Mouse (Mus musculus) Muller cell, postnatal 12 days (primary cell): Measurements from ENCODE around the gene Olfr749.
"Not testable (repeated sequence)": the region's sequence is repeated elsewhere in the genome, so short reads cannot be mapped to it uniquely, and the experiment has no call there.

Experiments
- DNase-seq: peaks from one replicate; pipeline ENCODE4 v3.0.0-alpha.2; 2015; ENCODE audit errors: inconsistent ontology term

Olfr749 gene

DNA sequence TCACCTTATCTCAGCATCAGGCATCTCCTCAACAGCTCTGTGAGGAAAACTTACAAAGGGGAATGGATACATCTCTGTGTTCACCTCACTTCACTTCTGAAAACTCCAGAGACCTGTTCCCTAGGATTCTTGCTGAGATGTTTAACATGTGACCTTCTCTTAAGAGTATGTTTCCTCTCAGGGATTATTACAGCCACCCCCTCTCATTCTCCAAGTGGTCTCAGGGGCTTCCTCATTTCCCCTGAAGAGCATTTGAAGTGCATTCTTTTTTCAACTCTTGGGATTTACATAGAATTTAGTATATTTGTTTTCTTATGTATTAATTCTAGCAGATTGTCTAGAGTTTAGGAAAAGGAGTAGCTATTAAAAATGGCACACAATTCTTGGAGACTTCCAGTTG lies at the start of gene Olfr749:
Gene Olfr749, minus strand, starts transcription at position 101 of the 400 bp plus-strand sequence.
- no peak for DNase-seq

DNA sequence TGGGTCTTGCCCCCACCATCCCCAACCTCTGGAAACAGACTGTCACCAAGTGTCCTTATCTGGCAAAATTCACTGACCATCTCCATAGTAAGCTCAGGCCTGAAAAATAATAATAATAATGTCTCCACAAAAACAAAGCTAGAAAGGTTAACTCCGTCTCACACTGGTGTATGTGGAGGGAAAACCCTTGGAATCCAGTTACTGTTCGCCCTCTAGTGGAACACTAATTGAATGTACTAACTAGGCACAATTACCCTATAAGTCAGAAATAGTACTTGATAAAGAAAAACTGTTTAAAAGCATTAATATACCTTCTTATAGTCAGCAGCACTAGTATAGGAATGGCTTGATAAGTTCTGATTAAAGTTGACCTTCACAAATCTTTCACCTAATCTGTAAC lies 43.3 kb upstream of the Olfr749 start:
- no peak for DNase-seq

DNA sequence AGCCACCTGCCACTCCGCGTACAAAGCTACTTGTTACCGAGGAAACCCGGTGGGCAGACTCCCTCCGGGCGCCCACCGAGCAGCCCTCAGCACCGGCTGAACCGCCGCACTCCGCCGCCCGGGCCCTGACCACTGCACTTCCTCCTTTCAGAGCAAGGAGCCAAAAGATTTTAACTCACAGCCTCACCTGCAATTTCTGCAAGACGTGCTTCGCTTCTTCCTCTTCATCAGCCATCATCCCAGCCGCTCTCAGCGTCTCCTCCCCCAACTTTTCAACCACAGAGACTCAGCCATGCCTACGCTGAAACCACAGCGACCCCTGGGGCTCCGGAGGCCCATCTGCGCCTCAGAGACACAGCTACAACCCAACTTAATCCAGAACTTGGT lies 40.4 kb upstream of the Olfr749 start, which contains the start of gene Ttc5:
Gene Ttc5, minus strand, starts transcription at position 269 of the 387 bp plus-strand sequence.
- DNase-seq, result peak; percentile 95

DNA sequence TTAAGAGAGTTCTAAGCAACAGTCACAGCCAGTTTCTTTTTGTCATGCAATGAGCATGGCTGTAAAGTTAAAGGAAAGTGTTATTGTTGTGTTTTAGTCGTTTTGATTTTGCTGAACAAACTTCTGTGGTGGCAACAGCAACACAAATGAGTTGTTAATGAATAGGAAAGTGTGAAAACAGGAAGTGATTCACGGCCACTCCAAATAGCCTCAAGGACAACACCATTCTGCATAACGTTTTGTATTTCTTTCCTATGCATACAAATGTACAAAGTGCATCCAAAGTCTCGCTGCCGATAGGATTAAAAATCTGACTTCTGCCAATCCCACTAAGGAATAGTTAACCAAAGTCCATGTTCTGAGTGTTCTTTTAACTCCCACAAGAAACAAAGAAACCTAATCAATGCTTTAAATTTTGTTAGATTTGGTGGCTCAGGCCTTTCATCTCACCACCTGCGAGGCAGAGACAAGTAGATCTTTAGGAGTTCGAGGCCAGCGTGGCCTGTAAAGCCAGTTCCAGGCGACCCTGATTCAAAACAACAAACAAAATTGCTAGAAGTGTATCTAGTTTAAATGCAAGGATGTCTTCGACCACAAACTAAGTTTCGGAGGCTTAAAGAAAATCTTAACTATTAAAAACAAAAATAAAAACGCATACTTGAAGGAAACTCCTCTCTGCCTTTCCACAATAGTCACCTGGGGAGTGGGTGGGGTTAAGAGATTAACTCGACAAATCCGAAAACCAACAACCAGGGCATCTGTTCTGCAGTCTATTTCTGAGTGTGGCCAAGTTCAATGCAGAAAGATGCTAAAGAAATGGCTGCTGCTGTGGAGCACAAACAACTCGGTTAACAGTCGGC lies 39.7 kb upstream of the Olfr749 start:
- DNase-seq, result no peak

DNA sequence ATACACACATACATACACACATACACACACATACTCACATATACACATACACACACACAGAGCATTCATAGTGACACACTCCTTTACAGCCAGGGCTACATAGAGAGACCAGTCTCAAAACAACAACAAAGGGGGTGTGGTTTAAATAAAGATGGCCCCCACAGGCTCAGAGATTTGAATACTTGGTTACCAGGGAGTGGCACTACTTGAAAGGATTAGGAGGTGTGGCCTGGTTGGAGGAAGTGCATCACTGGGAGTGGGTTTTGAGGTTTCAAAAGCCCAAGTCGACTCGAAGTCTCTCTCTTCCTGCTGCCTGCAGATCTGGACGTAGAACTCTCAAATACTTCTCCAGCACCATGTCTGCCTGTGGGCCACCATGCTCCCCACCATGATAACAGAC lies 37.3 kb upstream of the Olfr749 start:
- DNase-seq, result no peak

DNA sequence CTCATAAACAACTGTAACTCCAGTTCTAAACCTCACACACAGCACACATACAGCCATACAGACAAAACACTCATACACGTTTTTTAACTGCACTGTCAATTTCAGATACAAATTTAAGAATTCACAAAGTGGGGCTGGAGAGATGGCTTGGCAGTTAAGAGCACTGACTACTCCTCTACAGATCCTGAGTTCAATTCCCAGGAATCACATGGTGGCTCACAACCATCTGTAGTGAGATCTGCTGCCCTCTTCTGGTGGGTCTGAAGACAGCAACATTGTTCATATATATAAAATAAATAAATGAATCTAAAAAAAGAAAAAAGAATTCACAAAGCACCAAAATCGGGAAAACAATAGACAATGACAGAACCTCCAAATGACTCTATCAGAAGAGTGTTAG lies 26.4 kb upstream of the Olfr749 start:
- no peak for DNase-seq

DNA sequence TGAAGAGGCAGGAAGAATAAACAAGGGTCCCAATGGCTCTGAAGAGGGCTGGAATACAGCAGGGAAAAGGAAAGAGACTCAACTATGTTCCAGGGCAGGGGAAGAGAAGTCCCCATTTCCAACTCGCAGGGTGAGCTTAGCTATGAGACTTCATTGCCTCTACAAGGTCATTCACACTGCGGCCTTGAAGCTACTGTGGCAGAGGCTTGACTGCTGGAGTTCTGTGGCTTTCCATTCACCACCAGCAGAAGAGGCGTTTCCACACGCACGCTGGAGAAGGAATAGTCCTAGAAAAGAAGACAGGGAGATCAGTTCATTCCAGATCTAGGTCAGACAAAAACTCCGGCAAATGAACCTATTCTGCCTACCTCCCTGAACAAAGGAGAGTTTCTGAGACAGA lies 20.8 kb upstream of the Olfr749 start:
- no peak for DNase-seq

DNA sequence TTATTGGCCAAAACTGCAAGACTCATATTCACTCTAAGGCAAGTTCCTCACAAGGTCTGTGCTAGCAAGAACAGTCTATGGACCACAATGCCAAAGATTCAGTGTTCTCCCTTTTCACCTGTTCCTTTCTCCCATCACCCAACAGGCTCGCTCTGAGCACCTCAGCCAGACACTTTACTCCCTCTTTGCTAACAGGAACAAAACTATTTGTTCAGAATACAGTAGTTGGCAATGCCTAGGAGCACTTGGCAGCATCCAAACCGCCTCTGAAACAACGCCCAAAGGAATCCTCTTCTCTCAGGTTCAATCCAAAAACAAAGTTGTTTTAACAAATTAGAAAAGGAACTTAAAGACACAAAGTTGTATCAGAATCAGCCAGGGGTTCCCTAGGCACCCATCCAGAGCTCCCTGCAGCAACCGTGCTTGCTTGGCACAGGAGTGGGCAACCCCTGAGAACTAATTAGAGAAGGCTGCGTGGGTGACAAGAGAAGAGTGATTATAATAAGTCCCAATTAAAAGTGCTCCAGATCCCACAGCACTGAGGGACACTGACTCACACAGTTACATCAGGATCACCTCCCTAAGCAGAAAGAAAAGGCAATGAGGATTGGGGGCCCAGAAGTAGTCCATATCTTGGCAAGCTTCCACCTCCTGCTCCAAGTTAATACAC lies 13.7 kb upstream of the Olfr749 start:
- DNase-seq, result peak; percentile 85

DNA sequence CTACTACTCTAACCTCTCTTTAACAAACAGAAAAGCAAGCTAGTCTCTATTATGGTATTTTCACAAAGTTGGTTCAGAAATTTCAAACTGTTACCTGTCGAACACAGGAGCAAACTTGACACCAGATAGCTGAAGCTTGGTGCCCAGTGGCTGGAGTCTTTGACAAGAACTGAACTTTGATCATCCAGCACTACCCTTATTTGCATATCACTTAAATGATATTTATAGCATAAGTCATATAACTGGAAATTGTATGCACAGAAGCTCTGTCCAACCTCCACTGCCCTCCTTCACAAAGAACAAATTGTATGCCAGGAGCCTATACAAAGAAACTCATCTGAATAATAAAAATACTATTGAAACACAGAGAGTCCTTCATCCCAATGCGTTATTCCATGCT lies 3.3 kb downstream of the Olfr749 start:
- no peak for DNase-seq

DNA sequence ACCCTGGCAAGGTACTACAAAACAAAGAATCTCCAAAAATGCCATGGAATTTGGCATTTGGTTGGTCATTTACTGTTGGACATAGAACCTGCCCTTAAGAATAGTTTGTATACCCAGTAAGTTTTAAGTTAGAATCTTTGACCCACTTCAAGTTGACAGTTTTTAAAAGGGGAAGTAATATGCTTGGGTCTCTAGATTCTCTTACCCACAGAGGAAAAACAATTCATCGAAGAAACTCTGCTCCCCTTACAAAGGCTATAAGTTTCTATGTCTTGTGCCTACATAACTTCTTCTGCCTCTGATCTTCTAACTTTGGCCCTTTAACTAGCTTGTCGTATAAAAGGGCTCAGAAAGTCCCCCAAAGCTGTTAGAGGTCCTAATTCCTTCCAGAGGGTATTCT lies 4.6 kb downstream of the Olfr749 start:
- no peak for DNase-seq

DNA sequence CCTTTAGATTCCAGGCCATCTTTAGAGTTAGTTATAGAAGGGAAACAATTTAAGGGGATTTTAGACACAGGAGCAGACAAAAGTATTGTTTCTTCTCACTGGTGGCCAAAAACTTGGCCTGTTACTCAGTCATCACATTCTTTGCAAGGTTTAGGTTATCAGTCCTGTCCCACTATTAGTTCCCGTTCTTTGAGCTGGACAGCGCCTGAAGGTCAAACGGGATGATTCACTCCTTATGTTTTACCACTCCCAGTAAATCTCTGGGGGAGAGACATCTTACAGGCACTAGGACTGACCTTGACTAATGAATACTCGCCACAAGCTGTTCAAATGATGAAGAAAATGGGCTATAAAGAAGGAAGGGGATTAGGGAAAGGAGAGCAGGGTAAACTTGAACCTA lies 22.5 kb downstream of the Olfr749 start:
- not testable (repeated sequence) for DNase-seq

DNA sequence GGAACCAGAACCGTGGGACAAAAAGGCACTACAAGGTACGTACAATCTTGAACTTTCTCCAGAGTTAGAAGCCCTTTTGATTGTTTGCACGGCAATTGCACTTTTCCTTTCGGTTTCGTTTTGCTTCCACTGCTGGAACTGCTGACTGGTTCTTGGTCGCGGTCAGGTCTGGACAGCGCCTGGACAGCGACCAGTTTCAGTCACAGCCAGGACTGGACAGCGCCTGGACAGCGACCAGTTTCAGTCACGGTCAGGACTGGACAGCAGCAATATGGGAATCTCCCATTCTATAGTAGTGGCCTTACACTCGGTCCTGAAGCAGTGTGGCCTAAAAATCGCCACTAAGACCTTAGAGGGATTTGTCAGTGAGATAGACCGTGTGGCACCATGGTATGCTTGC lies 25.0 kb downstream of the Olfr749 start:
- peak; percentile 2 for DNase-seq

DNA sequence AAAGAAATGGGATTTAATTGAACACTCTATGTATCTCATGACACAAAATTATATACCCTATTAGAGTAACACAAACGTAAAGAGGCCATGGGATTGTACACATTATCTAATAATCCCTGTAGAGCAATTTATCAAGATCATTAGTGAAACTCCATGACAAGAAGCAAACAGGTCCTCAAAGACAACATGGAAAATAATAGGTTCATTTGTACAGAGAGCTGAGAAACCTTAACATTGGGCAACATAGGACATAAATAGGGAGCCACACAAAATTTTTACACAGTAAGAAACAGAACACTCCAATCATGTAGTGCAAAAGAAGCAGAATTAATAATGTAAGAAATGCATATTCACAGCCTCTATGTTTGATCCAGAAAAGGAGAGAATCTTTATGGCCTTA lies 37.8 kb downstream of the Olfr749 start, which contains the start of gene Olfr748:
Gene Olfr748, plus strand, starts transcription at position 301 of the 400 bp plus-strand sequence.
- no peak for DNase-seq

DNA sequence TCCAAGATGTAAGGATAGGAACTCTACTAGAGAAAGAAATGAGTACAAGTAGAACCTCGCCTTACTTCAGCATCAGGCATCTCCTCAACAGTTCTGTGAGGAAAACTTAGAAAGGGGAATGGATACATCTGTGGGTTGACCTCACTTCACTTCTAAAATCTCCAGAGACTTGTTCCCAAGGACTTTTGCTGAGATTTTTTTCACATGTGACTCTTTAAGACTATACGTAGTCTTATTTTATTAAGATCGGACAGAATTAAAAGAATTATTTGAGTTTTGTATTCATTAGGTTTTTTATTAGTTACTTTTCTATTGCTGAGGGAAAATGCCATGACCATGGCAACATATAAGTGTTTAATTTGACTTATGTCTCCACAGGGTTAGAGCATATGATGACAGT lies 51.8 kb downstream of the Olfr749 start, which contains the start of gene Olfr747:
Gene Olfr747, minus strand, starts transcription at position 101 of the 400 bp plus-strand sequence.
- no peak for DNase-seq
